Mouse (Mus musculus) bone marrow macrophage, adult 2 months (primary cell): ENCODE data around the gene Churc1. TPM values are rescaled to one million over a fixed set of nuclear protein-coding genes. Genes with fewer than 3 reads are reported as not detected.

ENCODE experiments used
- H3K27ac ChIP-seq: 2 replicates; pipeline ENCODE4 v1.5.1; 2012; ENCODE audit warnings: low read depth, low read length; ENCODE audit not compliant: insufficient read depth
- H3K4me1 ChIP-seq: 2 replicates; pipeline ENCODE4 v1.6.1; 2012; ENCODE audit warnings: low read length; ENCODE audit not compliant: control insufficient read depth, insufficient read depth
- H3K4me3 ChIP-seq: 2 replicates; pipeline ENCODE4 v1.5.1; 2012; ENCODE audit warnings: mild to moderate bottlenecking, low read length, moderate library complexity; ENCODE audit not compliant: insufficient read depth
- CTCF ChIP-seq: IDR thresholded peaks from 2 replicates; pipeline ENCODE4 v1.5.1; 2012; ENCODE audit warnings: low read depth, mild to moderate bottlenecking, low read length, moderate library complexity
- POLR2A ChIP-seq: IDR thresholded peaks from 2 replicates; pipeline ENCODE4 v1.6.1; 2012; ENCODE audit warnings: mild to moderate bottlenecking, low read depth, low read length, borderline replicate concordance
- polyA plus RNA-seq: library from polyadenylated mRNA; stranded (reverse); fragments of >200 nt; gene quantifications from 2 replicates; pipeline ENCODE4 v1.2.4, GENCODE M21; 2012; ENCODE audit not compliant: missing spikeins, insufficient read depth, insufficient read length

The Churc1 gene
- 52.1 and 52.3 TPM in 2 replicates for polyA plus RNA-seq

DNA sequence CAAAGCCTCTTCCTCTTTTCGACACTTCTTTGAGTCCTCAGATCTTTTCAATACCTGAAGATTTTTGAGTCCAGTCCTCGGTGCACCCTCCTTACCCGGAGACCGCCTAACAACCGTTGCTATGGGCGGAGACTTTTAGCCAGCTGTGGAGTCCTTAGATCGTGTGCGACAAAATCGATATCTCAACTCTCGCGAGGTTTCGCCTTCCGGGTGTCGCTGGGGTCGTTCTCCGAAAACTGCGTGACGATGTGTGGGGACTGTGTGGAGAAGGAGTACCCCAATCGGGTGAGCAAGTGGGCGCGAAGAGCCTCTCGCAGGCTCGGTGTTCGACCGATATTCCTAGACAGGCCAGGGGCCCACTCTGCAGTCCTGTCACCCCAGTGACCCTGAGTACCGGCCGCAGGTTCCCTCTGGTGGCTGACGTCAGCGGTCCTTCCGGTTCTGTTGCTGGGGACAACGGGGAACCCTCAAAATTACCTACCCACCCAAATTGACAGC lies at the start of gene Churc1, which contains the start of gene Fntb:
Gene Churc1, plus strand, starts transcription at position 185 of the 498 bp plus-strand sequence.
Gene Fntb, plus strand, starts transcription at position 236 of the 498 bp plus-strand sequence.
- Histone ChIP-seq H3K27ac (peak within 1 kb of the TSS; percentile 72), H3K4me3 (peak within 1 kb of the TSS; percentile 74), H3K4me1 (peaks cover 8% of the 10 kb centered on the region)
- TF ChIP-seq POLR2A (no peak), CTCF (no peak)

DNA sequence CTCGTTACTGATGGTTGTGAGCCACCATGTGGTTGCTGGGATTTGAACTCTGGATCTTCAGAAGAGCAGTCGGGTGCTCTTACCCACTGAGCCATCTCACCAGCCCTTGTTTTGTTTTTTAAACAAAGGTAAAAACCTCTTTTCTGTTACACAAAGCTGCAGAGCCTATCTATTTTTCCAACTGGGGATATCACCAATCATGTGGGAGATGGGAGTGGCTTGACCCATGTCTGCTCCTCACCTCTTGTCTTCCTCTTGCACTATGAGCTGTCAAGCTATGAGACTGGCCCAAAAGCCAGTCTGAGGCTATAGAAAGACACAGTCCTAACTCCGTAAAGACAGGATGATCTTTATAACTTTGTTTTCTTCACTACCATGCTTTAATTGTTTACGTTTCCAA lies 47.0 kb upstream of the Churc1 start:
- H3K4me1 ChIP-seq: no peaks in the 10 kb centered on the region
- TF ChIP-seq POLR2A (no peak), CTCF (no peak)
- H3K27ac ChIP-seq: no peak overlapping the region
- no peak overlapping the region for H3K4me3 ChIP-seq

DNA sequence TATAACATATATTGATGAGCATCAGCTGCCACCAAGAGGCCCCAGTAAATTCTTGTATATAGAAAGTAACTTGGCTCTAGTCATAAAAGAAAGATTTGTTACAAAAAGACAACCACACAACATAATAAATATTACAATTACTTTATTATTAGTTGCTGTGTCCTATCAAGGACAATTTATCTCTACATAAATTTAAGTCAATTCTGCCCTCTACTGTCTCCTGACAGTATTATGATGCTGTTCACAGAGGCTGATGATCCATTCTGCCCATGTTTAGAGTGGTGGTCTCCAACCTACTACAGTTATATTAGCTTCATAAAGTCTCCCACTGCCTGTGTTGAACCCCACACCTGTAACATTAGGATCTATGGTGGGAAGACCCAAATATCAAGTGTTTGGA lies 44.8 kb upstream of the Churc1 start:
- no peaks in the 10 kb centered on the region for H3K4me1 ChIP-seq
- H3K27ac ChIP-seq: no peak overlapping the region
- TF ChIP-seq CTCF: no peak
- no peak for TF ChIP-seq POLR2A
- no peak overlapping the region for H3K4me3 ChIP-seq

DNA sequence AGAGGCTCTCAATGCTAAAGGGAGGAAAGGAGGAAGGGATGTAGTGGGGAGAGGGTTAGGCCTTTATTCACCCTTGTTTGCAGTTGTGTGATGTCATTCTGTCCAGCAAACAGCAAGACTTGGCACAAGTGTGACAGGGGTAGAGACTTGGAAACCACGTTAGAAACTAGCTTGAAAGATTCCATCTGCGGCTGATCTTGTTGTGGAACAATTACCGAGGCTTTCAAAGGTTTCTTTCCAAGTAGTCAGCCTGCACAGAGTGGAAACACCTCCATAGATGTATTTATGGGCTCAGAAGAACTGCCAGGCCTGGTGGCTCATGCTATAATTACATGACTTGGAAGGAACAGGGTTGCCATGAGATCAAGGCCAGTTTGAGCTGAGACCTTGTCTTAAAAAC lies 43.3 kb upstream of the Churc1 start:
- H3K4me1 ChIP-seq: no peaks in the 10 kb centered on the region
- H3K27ac ChIP-seq: no peak overlapping the region
- TF ChIP-seq CTCF: no peak
- TF ChIP-seq POLR2A: no peak
- no peak overlapping the region for H3K4me3 ChIP-seq

DNA sequence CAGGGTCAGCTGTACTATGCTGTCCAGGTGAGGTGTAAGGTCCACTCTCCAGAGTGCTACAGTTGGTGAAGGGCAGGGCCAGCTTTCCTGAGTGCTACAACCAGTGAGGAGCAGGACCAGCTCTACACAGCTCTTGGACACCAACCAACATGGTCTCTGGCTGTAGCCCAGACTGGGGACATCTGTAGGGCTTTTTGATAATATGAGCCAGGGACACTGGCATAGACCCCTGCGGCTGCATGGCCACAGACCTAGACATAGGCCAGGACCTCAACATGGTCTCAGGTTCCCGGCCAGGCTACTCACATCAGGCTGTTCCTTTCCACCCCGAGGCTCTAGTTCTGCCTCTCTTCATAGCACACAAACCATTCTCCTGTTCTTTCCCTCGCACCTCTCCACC lies 37.4 kb upstream of the Churc1 start:
- H3K4me1 ChIP-seq: no peaks in the 10 kb centered on the region
- TF ChIP-seq CTCF (no peak), POLR2A (no peak)

DNA sequence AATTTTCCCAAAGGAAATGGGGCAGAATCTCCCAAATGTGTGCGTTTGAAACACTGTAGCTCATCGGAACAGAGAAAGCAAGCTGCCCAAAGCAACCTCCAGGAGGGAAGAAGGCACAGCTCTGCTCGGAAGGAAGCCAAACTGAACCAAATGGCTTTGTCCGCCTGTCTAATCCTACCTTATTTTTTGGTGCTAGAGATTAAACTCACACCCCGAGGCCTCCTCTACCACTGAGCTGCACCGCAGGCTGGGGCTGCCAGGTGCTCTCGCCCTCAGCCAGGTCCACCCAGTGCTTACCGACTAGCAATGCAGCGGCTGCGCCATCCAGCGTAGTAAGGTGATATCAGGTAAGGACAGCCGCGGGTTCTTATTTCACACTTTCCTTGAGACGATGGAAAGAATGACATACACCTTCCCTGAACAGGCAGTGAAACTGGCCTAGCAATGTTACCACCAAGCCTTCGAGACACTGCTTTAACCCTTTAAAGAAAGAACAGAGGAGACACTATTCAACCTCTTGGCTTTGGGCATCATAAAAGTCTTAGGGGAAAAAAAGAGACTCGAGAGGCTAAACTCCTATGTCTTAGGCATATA lies 14.4 kb upstream of the Churc1 start:
- Histone ChIP-seq H3K27ac (no peak overlapping the region), H3K4me3 (no peak overlapping the region), H3K4me1 (no peaks in the 10 kb centered on the region)
- TF ChIP-seq POLR2A (no peak), CTCF (no peak)

More for the DNA sequence above, 37.4 kb upstream of the Churc1 start:
- H3K4me3 ChIP-seq: no peak overlapping the region
- H3K27ac ChIP-seq: no peak overlapping the region

DNA sequence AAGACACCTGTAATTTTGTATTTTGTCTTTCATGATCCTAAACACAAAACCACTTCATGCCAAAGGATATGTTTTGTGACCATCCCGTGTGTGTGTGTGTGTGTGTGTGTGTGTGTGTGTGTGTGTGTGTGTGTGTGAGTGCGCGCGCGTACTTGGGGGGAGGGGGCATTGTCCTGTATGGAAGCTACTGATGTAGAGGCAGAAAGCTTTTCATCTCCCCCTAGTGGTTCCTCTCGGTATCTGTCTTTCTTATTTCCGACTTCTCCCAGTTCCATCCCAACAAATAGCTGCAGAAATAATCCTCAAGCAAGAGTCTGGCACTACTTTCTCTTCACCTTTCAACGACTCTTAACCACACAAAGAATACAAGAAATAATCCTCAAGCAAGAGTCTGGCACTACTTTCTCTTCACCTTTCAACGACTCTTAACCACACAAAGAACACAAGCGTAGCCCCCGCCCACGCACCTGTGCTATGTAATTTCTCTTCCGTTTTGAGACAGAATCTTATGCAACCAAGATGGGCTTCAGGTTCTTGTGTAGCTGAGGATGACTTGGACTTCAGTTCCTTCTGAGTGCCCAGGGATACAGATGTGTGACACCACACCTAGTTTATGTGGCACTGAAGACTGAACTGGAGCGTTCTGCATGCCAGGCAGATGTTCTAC lies 12.6 kb upstream of the Churc1 start:
- TF ChIP-seq CTCF: no peak
- TF ChIP-seq POLR2A: no peak
- H3K4me3 ChIP-seq: no peak overlapping the region
- no peak overlapping the region for H3K27ac ChIP-seq
- no peaks in the 10 kb centered on the region for H3K4me1 ChIP-seq

DNA sequence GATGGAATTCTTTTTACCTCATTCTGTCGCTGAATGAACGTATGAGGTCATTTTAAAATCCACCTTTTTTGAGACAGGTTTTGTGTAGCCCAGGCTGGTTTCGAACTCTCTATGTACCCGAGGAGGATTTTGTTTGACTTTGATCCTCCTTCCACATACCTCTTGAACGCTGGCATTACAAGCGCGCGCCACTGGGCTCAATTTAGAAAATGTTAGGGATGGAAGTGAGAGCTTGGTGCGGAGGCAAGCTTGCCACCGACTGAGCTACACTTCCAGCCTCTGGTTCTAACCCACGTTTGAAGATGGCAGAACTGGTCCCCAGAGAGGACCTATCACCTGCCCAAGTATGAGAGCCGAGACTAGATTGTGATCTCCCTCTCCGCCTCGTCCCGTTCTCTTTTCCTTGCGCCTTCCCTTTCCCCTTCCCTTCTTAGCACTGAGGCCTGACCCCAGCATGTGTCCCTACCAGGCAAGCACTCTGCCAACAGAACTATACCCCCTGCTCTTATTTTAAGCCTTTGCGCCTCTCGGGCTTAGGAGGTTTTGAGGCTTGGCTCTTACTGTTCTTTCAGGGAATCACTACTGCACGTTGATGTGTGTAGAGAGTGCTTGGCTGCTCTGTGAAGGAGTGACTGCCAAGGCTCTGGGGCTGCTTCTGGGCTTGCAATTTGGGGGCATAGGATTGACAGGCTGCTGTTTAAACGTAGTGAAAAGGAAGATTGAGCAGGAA lies 728 bp downstream of the Churc1 start:
- Histone ChIP-seq H3K27ac (no peak overlapping the region), H3K4me3 (peak overlapping the region; percentile 74), H3K4me1 (peaks cover 8% of the 10 kb centered on the region)
- no peak for TF ChIP-seq CTCF
- TF ChIP-seq POLR2A: no peak

DNA sequence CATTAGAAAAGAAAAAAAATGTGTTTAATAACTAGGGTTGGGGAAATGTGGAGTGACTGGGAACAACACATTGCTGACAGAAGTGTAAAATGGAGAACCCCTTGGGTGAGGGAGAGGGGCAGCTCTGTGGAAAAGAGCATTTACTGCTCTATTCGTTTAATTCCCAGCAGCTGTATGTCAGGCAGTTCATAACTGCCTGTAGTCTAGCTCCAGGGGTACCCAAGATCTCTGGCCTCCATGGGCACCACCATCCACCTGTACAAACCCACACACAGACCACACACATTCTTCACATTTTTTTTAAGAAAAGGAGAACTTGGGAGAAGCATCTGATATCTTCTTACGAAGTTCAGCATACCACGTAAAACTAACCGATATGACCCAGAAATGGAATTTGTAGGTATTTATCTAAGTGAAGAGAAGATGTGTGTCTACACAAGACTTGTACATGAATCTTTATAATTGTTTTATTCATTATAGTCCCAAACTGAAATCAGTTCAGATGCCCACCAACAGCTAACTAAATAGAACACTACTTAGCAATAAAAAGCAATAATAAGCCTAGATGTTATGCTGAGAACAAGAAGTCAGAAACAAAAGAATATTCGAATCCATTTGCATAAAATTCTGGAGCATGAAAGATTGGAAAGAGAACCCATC lies 5.6 kb downstream of the Churc1 start:
- peaks cover 5% of the 10 kb centered on the region; the same call in 1 of the 2 replicates for H3K4me1 ChIP-seq
- no peak for TF ChIP-seq CTCF
- TF ChIP-seq POLR2A: no peak
- no peak overlapping the region for H3K4me3 ChIP-seq
- no peak overlapping the region for H3K27ac ChIP-seq

DNA sequence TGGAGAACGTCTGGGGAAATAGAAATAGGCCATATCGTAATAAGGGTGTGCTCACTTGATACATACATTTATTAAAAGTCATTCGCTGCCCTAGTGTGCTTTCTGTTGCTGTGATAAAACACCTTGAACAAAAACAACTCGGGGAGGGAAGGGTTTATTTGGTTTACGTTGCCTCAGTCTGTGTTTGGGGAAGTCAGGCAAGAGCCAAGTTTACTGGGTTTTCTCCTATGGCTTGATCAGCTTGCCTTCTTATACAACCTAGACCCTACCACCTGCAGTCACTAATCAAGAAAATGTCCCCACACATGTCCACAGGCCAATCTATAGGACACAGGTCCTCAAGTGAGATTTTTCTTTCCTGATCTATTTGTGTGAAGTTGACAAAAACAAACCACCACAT lies 6.2 kb downstream of the Churc1 start:
- no peaks in the 10 kb centered on the region for H3K4me1 ChIP-seq
- no peak for TF ChIP-seq POLR2A
- no peak for TF ChIP-seq CTCF
- no peak overlapping the region for H3K4me3 ChIP-seq
- no peak overlapping the region for H3K27ac ChIP-seq
